Mouse (Mus musculus) urinary bladder, postnatal 14 days (tissue): ENCODE measurements around the gene Lmod3.

ENCODE experiments used
- DNase-seq: peaks from one replicate; pipeline ENCODE4 v3.0.0; 2021; ENCODE audit warnings: low spot score

The Lmod3 gene

DNA sequence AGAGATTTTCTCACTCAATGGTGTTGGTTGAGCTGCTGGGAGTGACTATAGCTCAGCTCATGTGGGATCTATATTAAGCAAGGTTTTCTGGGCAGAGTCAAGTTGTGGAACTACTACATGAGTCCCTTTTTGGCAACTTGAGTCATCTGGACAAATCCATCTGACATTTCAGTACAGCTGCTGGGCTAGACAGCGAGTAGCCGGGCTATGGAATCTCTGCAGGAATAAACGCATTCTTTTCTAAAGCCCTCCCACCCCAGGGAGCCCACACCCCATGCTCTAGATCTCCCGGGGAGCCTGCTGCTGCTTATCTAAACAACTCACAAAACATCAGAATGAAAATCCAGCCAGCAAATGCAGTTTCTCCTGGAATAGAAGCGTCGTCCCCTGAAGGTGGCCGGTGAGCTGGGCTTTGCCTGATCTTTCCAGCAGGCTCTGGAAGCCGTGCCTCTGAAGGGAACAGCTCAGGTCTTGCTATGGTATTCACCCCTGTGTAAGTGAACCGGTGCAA lies at the start of gene Lmod3:
Gene Lmod3 (minus strand): TSS at position 49 of the 511 bp plus-strand sequence.
- no peak for DNase-seq

DNA sequence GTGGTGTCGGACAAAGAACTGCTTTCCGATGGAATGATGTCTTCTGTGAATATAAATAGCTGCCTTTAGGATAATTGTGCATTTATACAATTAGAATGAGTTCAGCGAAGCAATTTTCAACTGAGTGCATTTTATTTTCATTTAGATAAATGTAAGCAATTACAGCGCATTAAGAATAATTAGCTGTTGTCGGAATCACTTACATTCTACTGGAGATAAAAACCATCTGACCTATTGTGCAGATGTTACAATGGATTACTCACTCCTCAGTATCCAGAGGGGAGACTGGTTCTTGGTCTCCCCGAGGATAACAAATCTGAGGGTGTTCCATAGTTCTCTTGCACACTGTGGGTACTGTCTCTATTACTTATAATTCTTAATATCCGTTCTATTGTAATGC lies 49.7 kb upstream of the Lmod3 start:
- DNase-seq, result no peak

DNA sequence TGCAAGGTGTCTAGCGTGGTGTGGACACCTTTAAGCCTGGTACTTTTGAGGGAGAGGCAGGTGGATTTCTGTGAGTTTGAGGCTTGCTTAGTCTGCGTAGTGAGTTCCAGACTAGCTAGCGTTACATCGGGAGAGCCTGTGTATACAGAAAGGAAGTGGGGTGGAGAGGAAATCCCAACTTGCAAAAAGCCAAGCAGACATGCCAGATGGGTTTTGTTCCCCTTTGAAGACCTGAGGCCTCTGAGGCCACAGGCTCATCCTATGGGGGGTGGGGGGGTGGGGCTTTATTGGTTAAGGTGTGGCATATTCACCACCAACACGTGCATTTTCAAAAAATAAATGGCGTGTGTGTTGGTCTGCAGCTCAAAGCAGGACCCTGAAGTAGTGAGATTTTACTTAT lies 48.1 kb upstream of the Lmod3 start:
- DNase-seq, result no peak

DNA sequence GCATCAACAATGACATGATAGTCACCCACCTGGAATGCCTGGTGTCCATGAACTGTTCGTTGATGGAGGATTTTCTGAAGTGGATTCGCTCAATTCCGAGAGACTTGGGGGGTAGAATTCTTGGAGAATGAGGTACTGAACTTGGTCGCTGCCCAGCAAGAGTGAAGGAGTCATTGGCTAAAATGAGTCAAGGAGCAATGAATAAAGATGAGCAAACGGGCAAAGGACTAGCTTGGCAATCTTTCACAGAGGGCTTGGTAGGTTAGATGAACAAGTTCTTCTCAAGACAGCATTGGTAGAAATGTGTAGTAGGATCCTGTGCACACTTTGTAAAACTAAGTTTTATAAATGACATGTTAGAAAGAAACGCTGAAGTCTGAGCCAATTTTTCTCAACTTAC lies 47.6 kb upstream of the Lmod3 start:
- DNase-seq, result no peak

DNA sequence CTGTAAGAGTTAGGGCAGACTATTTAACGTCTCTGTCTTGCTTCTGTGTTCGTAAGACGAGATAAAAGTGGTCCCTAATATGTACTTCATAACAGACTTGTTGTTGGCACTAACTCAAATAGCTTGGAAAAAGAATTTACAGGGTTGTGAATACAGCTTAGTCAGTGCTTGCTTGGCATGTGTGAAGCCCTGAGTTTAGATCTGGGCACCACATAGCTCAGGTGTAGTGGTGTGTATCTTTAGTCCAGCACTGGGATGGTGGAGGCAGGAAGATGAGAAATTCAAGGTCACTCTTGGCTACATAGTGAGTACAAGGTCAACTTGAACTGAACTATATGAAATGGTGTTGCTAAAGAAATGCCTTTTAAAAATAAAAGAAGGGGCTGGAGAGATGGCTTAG lies 44.6 kb upstream of the Lmod3 start:
- no peak for DNase-seq

DNA sequence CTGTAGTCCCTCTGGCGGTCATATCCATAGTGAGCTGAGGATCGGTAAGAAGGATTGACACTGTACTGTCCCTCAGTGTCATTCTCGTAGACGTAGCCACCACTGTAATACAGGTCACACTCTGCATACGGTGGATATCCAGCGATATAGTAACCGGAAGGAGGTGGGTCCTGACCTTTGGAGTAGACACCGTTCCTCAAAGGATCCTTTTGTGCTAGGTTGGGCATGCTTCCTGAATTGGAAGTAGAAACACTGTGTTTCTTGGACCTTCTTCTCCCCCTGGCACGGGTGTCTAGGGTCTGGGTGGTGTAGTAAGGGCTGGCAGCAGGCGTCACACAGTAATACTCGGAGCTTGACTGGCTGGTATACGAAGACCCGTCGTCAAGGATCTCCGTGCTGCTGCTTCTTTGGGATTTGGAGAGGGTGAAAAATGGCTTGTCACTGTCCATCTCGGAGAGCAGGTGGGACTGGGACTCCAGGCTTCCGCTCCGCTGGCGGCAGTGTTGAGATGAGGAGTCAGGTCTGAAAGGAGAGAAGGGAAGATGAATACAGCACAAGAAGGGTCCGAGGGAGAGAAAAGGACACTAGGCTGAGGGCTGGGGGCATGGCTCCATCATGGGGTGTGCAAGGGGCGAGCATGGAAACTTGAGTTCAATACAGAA lies 43.4 kb upstream of the Lmod3 start:
- DNase-seq, result no peak

DNA sequence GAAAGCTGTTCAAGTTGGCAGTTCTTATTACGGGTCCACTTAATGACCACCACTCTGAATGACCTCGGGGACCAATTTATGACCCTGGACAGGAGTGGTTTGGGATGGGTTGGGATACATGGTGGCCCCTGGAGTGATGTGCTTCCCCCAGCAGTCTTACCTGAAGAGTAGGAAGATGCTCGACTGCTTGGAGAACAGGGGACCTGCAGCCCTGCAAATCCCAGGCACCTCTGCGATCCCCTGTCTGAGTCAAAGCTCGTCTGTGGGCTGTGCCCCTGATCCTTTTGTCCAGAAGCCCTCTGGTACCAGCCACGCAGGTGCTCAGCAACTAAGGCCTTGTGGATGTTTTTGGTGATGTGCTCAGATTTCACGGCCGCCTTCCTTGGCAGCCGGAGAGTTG lies 42.9 kb upstream of the Lmod3 start:
- DNase-seq, result no peak

DNA sequence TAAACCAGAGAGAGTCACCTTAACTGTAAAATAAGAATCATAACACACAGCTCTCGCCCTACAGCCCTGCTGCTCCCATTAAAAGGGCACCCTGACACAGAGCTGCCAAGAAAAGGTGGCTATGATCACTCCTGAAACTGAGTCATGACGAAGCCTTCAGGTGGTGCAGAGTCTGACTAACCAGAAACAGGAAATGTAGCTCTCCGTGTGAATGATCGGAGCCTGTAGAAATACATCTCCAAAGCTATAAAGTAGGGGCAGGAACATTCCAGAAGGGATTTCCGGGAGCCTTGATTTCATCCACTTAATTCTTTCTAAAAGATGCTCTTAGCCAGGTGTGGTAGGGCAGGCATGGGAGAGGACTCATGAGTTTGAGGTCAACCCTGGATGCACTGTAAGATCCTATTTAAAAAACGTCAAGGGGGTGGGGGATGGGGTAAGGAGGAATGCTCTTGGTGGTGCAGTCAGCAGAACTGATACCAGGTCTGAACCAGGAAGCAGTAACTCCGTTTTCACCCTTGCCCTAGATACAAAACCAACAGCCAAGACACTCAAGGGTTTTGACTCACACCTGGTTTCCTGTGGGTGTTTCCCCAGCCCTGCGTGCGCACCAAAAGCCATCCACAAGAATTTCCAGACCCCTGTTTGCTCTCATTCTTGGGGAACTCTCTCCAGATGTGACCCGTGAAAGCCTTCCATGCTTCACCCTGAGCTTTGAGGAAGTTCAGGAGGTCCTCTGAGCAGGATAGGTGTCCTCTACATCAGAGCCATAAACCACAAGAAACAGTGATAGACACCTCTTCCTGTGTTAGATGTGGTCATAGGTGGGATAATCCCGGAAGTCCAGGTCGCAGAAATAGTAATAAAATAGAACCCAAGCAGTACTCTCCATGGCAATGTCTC lies 41.4 kb upstream of the Lmod3 start:
- no peak for DNase-seq

DNA sequence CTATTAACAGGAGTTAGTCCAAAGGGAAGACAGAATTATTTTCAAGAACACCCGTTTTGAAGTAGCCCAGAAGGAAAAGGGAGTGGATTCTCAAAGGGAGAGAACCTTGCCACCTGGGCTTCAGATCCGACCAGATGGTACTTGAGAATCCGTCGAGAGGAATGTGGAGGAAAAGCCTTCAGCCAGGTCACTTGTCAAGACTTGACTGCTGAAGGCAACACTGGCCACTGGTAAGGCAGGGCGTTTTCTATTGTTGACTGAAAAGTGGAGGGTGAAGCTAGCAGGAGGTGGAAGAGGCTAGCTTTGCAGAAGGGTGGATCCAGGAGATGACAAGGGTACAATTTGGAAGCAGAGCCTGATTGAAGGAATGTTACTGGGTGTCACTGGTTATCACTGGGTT lies 40.3 kb upstream of the Lmod3 start:
- no peak for DNase-seq

DNA sequence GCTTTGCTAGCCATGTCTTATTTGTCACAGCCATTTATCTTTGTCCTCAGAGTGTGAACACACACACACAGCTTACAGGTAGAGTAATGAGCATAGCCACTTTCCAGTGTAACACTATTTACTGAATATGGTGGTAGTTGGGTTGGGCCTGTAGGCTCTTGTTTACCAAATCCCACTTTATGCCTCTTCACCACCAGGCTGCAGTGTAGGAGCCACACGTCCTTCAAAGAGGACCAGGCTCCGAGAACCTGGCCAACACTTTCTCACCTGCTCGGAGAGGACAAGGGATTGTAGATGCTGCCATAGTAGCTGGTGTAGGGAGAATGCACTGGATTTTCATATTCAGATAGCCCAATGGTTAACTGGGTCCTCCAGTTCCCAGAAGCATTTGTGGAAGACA lies 39.5 kb upstream of the Lmod3 start:
- DNase-seq, result no peak

DNA sequence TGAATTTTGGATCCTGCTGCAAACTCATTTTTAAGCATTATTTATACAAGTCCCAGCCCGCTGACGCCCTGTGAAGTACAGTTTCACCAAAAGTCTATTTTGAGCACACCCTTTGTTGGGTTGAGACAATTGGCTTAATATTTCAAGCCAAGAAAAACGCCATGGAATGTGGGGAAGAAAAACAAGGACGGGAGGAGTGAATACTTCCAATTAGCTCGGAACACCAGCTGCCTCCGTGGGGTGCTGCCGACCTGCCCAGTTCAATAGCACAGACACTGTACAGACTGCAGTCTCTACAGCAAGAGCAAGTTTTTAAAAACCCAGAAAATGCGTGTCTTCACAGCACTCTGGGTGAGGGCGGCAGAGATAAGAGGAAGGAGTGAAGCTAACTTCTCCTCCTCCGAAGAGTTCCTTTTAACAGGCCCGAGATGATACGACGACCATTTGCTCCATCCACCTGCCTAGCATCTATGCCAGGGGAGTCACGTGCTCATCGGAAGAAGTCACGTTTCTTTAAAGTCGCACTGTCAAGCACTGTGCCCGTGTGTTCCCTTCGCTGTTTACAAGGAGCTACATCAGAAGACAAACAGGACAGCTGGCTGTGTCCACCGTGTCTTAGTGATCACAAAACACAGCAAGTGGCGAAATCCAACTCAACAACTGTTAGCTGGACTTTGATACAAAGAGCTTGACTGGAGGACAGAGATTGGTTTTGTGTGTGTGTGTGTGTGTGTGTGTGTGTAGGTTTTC lies 38.8 kb upstream of the Lmod3 start:
- DNase-seq, result no peak

DNA sequence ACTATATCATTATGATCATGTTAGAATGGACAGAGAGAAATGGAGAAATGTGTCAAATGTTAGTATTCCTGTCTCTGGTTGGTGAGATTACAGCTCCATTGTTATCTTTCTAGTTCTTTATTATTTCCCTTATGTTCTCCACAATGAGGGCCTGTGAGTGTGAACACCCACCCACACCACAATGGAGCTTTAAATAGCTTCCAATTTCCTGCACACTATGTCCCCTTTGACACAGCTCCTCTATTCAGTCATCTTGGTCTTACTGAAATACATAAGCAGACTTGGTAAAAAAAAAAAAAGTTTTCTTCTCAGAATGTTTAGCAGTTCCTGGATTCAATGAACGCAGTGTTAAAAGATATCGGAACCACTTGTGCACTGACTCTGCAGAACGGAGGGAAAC lies 38.1 kb upstream of the Lmod3 start:
- no peak for DNase-seq

DNA sequence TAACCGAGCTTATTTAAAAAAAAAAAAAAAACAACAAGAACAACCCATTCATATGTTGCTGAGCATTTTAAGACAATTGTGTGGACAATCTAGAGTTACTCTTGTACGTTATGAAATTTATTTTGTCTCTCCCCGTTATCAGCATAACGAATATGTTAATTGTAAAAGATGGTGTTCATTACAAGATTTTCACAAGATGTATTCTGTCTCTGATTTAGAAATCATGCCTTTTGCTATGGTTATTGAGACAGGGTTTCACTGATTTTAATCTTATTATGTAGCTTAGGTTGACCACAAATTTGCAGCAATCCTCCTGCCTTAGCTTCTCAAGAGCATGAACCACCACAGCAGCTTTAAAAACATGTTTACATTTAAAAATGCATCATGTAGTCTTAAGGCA lies 37.3 kb upstream of the Lmod3 start:
- DNase-seq, result no peak

DNA sequence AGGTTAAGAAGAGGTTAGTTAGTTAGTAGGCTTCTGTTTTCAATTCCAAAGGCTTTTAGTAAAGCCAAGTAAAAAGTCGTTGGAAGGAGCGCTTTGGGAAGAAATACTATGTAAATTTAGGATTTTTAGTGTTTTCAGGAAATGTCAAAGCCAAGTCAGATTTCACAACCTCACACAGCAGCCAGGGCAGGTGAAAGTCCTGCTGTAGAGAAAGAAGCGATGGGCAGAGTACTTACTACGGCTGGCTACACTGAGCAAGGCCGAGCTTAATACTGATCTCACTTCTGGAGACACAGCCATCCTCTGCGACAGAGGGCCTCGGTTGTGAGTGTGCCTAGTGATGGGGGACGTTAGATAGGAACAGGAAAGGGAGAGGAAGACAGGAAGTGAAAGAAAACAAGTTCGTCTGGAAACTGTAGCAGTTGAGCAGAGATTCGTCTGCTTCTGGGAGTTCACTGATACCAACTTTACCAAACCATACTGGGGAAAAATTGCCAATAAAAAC lies 36.8 kb upstream of the Lmod3 start:
- no peak for DNase-seq

DNA sequence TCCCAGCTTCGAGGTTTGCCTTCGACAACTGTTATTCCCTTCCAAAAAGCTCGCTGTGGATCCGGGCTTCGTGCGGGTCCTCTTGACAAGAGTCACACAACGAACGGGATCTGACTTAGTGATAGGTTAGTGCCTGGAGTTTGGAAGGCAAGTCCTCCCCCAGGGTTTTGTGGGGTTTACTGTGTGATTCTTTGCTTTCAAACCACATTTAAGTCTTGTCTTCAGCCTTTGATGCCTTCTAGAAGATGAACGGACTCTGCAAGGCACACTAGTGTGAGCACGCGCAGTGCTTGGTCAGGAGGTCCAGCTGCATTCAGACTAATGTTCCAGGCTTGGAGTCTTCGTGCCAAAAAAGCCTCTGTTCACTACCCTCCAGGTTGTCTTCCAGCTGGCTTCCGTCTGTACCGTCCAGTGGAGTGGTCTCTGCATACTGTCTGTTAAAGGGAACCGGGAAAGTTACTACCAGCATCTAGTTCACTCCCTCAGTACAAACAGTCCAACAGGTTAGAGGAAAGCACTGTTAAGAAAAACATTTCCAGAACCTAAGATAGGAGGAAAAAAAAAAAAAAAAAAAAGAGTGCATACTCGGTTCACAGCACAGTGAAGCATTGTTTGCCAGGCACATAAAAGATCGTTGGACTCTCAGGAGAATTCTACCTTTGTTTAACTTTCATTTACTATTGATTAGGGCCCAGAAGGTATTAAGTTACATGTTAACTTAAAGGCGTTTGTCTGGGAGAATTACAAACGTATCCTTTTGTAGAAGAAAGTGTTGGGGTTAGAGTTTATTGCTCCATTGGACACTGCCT lies 35.7 kb upstream of the Lmod3 start:
- no peak for DNase-seq

DNA sequence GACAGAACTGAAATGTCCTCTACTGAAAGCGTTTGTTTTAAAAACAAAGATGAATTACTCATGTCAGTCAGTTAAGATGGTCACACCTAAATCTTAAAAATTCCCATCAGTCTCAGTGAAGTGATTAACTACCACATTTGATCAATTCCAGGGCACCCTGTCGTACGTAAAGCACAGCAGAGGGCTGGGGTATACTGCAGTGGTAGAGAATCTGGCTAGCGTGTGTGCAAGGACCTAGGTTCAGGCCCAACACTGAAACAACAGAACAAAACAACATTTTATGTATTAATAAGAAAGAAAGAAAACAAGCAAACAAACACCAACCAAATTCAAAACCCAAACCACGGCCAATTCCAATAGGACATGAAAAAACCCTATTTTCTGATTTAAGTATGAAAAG lies 33.8 kb upstream of the Lmod3 start:
- DNase-seq, result no peak

DNA sequence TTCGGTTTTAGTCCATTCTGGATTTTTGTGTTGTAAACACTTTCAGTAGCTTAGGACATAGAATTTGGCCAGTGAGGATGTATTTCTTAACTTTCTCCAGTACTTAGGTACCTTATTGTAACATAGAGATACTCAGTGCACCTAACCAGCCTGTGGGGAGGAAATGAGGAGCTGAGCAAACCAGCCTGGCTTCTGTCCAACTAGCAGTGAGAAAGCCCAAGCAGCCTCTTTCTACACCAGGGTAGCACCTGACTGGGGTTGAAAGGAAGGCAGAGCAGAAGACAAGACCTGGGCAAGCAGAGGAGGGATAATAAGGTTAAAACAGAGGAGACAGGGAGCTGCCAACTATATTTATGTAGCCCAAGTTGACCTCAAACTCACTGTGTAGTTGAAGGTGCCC lies 31.1 kb upstream of the Lmod3 start:
- DNase-seq, result no peak

DNA sequence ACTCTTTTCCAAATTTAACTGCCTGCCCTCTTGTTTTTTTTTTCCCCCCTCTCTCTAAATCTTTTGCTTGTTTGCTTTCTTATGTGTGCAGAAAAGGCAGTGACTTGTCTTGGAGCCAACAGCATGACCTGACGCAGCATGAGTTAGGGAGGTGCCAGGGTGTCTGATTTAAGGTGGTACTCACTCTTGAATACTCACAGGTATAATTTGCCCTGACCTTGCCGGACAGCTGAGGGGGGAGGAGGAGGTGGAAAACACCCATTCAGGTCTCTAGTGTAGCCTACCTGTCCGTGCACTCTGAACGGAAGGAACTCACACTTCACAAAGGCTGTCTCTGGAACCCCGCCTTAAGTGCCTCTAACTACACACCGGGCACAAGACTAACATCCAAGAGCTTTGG lies 26.3 kb upstream of the Lmod3 start:
- peak; percentile 32 for DNase-seq

DNA sequence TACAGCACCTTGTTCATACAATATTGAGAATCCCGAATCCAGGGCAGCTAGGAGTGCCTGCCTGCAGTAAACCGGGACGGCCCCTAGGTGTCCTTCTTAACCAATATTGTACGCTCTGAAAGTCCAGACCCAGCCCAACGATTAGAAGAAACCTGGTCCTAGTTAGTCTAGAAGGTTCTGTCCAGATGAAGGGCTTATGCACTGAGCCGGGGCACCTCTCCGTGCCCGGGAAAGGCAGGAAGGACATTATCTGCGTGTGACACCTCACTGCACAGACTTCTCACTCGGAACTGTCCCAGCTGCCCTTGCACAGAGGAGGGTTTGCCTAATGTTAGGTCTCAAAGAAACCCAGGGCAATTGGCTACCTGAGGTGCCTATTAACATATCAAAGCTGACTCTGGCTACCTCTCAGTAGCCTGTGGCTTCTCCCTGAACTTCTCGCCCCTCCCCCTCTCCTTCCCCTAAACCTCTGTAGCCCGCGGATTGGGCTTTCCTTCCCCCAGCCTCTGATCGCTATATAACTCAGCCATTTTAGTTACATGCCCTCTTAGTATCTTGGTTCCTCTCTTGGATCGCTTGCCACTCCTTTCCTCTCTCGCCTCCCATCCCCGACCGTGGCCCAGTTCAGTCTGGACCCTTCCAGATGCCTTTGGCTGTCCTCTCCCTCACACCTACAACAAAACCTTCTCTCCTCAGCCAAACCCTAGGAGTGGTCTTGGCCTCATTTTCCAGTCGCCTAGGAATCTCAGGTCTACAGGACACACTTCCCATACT lies 25.6 kb upstream of the Lmod3 start:
- peak; percentile 83 for DNase-seq

DNA sequence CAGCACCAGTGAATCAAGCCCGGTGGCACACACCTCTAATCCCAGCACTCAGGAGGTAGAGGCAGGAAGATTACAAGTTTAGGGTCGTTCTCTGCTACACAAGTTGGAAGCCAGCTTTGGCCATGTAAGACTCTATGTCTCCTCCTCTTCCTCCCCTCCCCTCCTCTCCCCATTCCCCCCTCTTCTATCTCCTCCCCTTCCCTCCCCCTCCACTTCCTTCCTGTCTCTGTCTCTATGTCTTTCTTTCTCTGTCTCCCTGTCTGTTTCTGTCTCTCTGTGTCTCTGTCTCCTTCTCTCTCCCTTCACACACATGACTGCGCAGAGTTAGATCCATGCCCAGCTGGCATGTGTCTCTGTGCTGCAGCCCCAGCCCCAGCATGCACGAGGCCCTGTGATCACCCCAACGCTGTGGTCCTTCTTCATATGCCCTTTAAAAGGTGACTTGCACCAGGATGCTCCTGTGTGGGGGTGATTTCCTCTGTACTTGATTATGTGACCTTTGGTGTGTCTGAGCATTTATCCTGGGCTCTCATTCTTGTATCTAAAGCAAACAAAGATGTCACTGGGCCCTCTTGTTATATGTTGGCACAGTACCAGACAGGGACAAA lies 24.4 kb upstream of the Lmod3 start:
- DNase-seq, result no peak
